Mouse (Mus musculus) erythroblast, embryonic 14.5 days (primary cell): ENCODE measurements around the gene Rap1b.

Experiments
- GATA1 ChIP-seq: IDR thresholded peaks from 2 replicates; pipeline ENCODE4 v1.6.1; 2012; ENCODE audit warnings: low read length, inconsistent platforms, mixed read lengths
- TAL1 ChIP-seq: IDR thresholded peaks from 3 replicates; pipeline ENCODE4 v1.6.1; 2012; ENCODE audit warnings: low read length, inconsistent platforms, mixed read lengths

DNA sequence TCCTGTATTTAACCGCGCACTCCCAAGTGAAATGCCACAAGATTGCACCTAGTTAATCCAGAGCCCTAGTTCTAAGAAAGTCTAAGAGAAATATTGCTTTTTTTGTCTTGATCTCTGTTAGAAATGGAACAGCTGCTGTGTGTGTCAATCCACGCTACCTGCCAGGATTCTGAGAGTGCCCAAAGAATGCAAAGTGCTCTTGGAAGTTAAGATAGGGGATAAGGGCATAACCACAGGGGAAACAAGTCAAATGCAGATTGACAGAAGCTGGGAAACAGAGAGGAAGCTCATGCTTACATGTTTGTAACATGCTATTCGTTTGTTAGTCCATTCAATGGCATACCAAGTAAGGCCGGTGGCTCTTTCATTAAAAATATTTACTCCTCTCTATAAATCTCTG lies 38.9 kb upstream of the Rap1b start:
- TF ChIP-seq GATA1, result no peak
- no peak for TF ChIP-seq TAL1
